ENCODE assay signal across 10 mouse cellular contexts in the genomic region with DNA sequence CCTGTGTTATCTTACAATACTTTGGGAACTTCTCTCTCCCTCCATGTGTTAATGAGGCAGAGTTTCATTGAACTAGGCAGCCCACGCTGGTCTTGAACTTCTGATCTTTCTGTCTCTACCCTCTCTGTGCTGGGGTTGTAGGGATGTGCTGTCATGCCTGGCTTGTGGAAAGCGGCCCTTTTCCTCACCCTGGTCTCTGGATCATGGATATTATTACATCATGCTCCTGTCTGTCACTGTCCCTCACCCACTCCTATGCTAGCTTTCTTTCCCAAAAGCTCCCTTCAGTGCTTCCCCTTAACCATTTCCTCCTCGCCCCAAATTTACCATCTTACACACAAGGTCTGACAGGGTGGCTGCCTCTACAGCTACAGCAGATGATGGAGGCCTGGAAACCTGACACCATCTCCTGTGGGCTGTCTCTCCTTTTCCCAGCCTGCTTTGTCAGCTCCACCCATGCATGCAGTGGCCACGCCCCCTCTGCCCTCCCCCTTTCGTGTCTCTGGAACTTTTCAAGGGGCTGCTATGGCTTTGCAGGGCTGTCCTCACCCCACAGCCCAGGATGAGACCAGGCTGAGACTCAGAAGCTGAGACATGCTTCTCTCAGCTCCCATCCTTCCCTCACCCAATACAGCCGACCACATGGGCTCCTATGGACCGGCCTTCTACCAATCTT. TPM values are rescaled to one million over a fixed set of nuclear protein-coding genes. Genes with fewer than 3 reads are reported as not detected.
A peak's percentile ranks its signal among the peaks of the same experiment; 100 is the strongest.
DNase-seq lines count a peak whose midpoint lies in the region; ATAC-seq lines count a peak whose summit lies in the region.
"Had no signal": no experiment of that assay in that cellular context is flagged by ENCODE, and none has a peak within 500 bp of the region (broad histone marks: within the 10 kb centered on the region; RNA-seq: fewer than 3 reads in every experiment).

No protein-coding gene starts in this region.

- H3K27ac ChIP-seq in lung, embryonic 15.5 days = no peak overlapping the region
- H3K27ac ChIP-seq in stomach, embryonic 16.5 days (ENCODE audit: low read length) = no peak overlapping the region
- H3K27ac ChIP-seq: midbrain, embryonic 13.5 days had no signal

- peaks cover 4% of the 10 kb centered on the region; the same call in 1 of the 2 replicates for H3K27me3 ChIP-seq in lung, embryonic 15.5 days
- no peaks in the 10 kb centered on the region for H3K27me3 ChIP-seq in stomach, embryonic 16.5 days (ENCODE audit: control insufficient read depth, insufficient read depth, low read length)
- H3K27me3 ChIP-seq: midbrain, embryonic 13.5 days had no signal

- H3K9me3 ChIP-seq in lung, embryonic 15.5 days = no peaks in the 10 kb centered on the region
- H3K9me3 ChIP-seq in stomach, embryonic 16.5 days (replicated peaks; ENCODE audit: control insufficient read depth, low read length) = no peaks in the 10 kb centered on the region
- H3K9me3 ChIP-seq: midbrain, embryonic 13.5 days had no signal

- intact Hi-C loops in left cerebral cortex, postnatal 4 days (cut with DNase I) = no loop called here

- no peak overlapping the region for H3K4me3 ChIP-seq in lung, embryonic 15.5 days
- no peak overlapping the region for H3K4me3 ChIP-seq in stomach, embryonic 16.5 days (replicated peaks; ENCODE audit: low read length)
- H3K4me3 ChIP-seq: midbrain, embryonic 13.5 days had no signal

- no peak for DNase-seq in lung, adult 18-20 months
- DNase-seq in embryo, embryonic 10 days (ENCODE audit: low spot score) = peak; percentile 89
- peak; percentile 51 for DNase-seq in kidney, postnatal 14 days
- no peak for DNase-seq in left cerebral cortex, postnatal 4 days
- DNase-seq in adrenal gland, adult 8-10 months = no peak
- DNase-seq: heart, adult 11 months had no signal

- 23% methylated on average over 7 of the region's 7 CpGs for WGBS in lung, embryonic 15.5 days
- 36% methylated on average over 7 of the region's 7 CpGs for WGBS in stomach, embryonic 16.5 days

- H3K36me3 ChIP-seq in lung, embryonic 15.5 days = no peaks in the 10 kb centered on the region
- no peaks in the 10 kb centered on the region for H3K36me3 ChIP-seq in stomach, embryonic 16.5 days (ENCODE audit: control insufficient read depth, insufficient read depth, low read length)
- H3K36me3 ChIP-seq: midbrain, embryonic 13.5 days had no signal

- H3K4me1 ChIP-seq in lung, embryonic 15.5 days = 0 out of 2 replicates have a peak, but pooled peaks cover 5% of the 10 kb centered on the region
- H3K4me1 ChIP-seq in stomach, embryonic 16.5 days (ENCODE audit: control insufficient read depth, insufficient read depth, low read length) = no peaks in the 10 kb centered on the region
- H3K4me1 ChIP-seq: midbrain, embryonic 13.5 days had no signal

- H3K9ac ChIP-seq in lung, embryonic 15.5 days = no peak overlapping the region
- no peak overlapping the region for H3K9ac ChIP-seq in stomach, embryonic 16.5 days (ENCODE audit: low read length)
- H3K9ac ChIP-seq: midbrain, embryonic 13.5 days had no signal

- peak; percentile 62; the same call in 1 of the 2 replicates for ATAC-seq in lung, embryonic 15.5 days (ENCODE audit: borderline replicate concordance, extremely low read depth, low FRiP score, low TSS enrichment)
- ATAC-seq in stomach, embryonic 16.5 days (ENCODE audit: insufficient read depth, low FRiP score) = peak; percentile 79; the same call in 1 of the 2 replicates
- no peak for ATAC-seq in CD4-positive, CD25-positive, alpha-beta regulatory T cell, adult 4 months
- ATAC-seq: midbrain, embryonic 13.5 days had no signal

- peak overlapping the region; percentile 2; the same call in 1 of the 2 replicates for H3K4me2 ChIP-seq in lung, embryonic 15.5 days
- H3K4me2 ChIP-seq in stomach, embryonic 16.5 days (ENCODE audit: low read depth, low read length) = no peak overlapping the region
- H3K4me2 ChIP-seq: midbrain, embryonic 13.5 days had no signal

RNA-seq across cellular contexts. Expression of a gene that starts 1.2 kb away (rescaled TPM):
- polyA plus RNA-seq in lung, embryonic 15.5 days (2015; fragmentation: Nextera tagmentation; extraction: Ambion mirVana) = 0.44 and 1.0 TPM in 2 replicates
- 0.61 and 0.64 TPM in 2 replicates for polyA plus RNA-seq in stomach, embryonic 16.5 days (2015; fragmentation: Nextera tagmentation; extraction: Ambion mirVana)
- not detected for total RNA-seq in left cerebral cortex, postnatal 4 days (2021)
- 1 to 10 TPM in 1 of 4 experiments, under 1 TPM in 3; 0.24 to 1.1 (median 0.64) TPM for total RNA-seq in adrenal gland, adult 8-10 months (2022)
- 10 to 100 TPM; 56.0 to 68.2 TPM for polyA plus RNA-seq in CD4-positive, CD25-positive, alpha-beta regulatory T cell, adult 4 months (2017; shearing (Covaris generic))
- polyA plus RNA-seq: midbrain, embryonic 13.5 days had no signal

RNA-seq across cellular contexts. Expression of a gene that starts 26.0 kb away (rescaled TPM):
- 12.1 and 13.8 TPM in 2 replicates for polyA plus RNA-seq in lung, embryonic 15.5 days (2015; fragmentation: Nextera tagmentation; extraction: Ambion mirVana)
- 10.8 and 11.6 TPM in 2 replicates for polyA plus RNA-seq in stomach, embryonic 16.5 days (2015; fragmentation: Nextera tagmentation; extraction: Ambion mirVana)
- total RNA-seq in left cerebral cortex, postnatal 4 days (2021) = 10 to 100 TPM; 19.5 to 20.5 TPM
- 10 to 100 TPM; 12.2 to 24.6 (median 21.1) TPM for total RNA-seq in adrenal gland, adult 8-10 months (2022)
- 100 to 1,000 TPM; 144 to 205 TPM for polyA plus RNA-seq in CD4-positive, CD25-positive, alpha-beta regulatory T cell, adult 4 months (2017; shearing (Covaris generic))

RNA-seq across cellular contexts. Expression of a gene that starts 29.1 kb away (rescaled TPM):
- polyA plus RNA-seq in lung, embryonic 15.5 days (2015; fragmentation: Nextera tagmentation; extraction: Ambion mirVana) = 102 and 106 TPM in 2 replicates
- 71.9 and 74.7 TPM in 2 replicates for polyA plus RNA-seq in stomach, embryonic 16.5 days (2015; fragmentation: Nextera tagmentation; extraction: Ambion mirVana)
- 100 to 1,000 TPM; 247 to 267 TPM for total RNA-seq in left cerebral cortex, postnatal 4 days (2021)
- 100 to 1,000 TPM; 185 to 240 (median 215) TPM for total RNA-seq in adrenal gland, adult 8-10 months (2022)
- polyA plus RNA-seq in CD4-positive, CD25-positive, alpha-beta regulatory T cell, adult 4 months (2017; shearing (Covaris generic)) = 100 to 1,000 TPM; 108 to 154 TPM

RNA-seq across cellular contexts. Expression of a gene that starts 49.8 kb away (rescaled TPM):
- 1.8 and 1.9 TPM in 2 replicates for polyA plus RNA-seq in lung, embryonic 15.5 days (2015; fragmentation: Nextera tagmentation; extraction: Ambion mirVana)
- polyA plus RNA-seq in stomach, embryonic 16.5 days (2015; fragmentation: Nextera tagmentation; extraction: Ambion mirVana) = 0.70 and 0.82 TPM in 2 replicates
- under 1 TPM; 0.34 to 0.40 TPM for total RNA-seq in left cerebral cortex, postnatal 4 days (2021)
- 1 to 10 TPM; 2.0 to 4.5 (median 4.0) TPM for total RNA-seq in adrenal gland, adult 8-10 months (2022)
- polyA plus RNA-seq in CD4-positive, CD25-positive, alpha-beta regulatory T cell, adult 4 months (2017; shearing (Covaris generic)) = 10 to 100 TPM in 1 of 2 experiments, 1 to 10 TPM in 1; 3.7 to 27.1 TPM

RNA-seq across cellular contexts. Expression of a gene that starts 54.1 kb away (rescaled TPM):
- polyA plus RNA-seq in lung, embryonic 15.5 days (2015; fragmentation: Nextera tagmentation; extraction: Ambion mirVana) = 4.1 and 5.0 TPM in 2 replicates
- 0.57 and 0.61 TPM in 2 replicates for polyA plus RNA-seq in stomach, embryonic 16.5 days (2015; fragmentation: Nextera tagmentation; extraction: Ambion mirVana)
- total RNA-seq in left cerebral cortex, postnatal 4 days (2021) = 1 to 10 TPM; 6.8 to 9.8 TPM
- 1 to 10 TPM in 3 of 4 experiments, under 1 TPM in 1; 0.55 to 1.7 (median 1.4) TPM for total RNA-seq in adrenal gland, adult 8-10 months (2022)
- polyA plus RNA-seq in CD4-positive, CD25-positive, alpha-beta regulatory T cell, adult 4 months (2017; shearing (Covaris generic)) = under 1 TPM; 0.15 to 0.42 TPM

Comparison
In these comparisons a context has a peak if more than half of its experiments do, and no peak if none do; other contexts are left out.
1. DNase-seq: peak in embryo, embryonic 10 days (single experiment) and kidney, postnatal 14 days (single experiment); none in lung, adult 18-20 months (0 of 2), left cerebral cortex, postnatal 4 days (single experiment) and adrenal gland, adult 8-10 months (single experiment).
2. RNA of a gene that starts 1.2 kb away (polyA plus RNA-seq): 56.0 to 68.2 TPM in CD4-positive, CD25-positive, alpha-beta regulatory T cell, adult 4 months; 0.44 to 1.0 TPM in lung, embryonic 15.5 days and 0.61 to 0.64 TPM in stomach, embryonic 16.5 days; every median in the first group is over 10 times any median in the second.